Mouse (Mus musculus) erythroblast, embryonic 14.5 days (primary cell): Measurements from ENCODE around the gene 1810009J06Rik.

ENCODE experiments used
- GATA1 ChIP-seq: IDR thresholded peaks from 2 replicates; pipeline ENCODE4 v1.6.1; 2012; ENCODE audit warnings: low read length, inconsistent platforms, mixed read lengths
- TAL1 ChIP-seq: IDR thresholded peaks from 3 replicates; pipeline ENCODE4 v1.6.1; 2012; ENCODE audit warnings: low read length, inconsistent platforms, mixed read lengths

DNA sequence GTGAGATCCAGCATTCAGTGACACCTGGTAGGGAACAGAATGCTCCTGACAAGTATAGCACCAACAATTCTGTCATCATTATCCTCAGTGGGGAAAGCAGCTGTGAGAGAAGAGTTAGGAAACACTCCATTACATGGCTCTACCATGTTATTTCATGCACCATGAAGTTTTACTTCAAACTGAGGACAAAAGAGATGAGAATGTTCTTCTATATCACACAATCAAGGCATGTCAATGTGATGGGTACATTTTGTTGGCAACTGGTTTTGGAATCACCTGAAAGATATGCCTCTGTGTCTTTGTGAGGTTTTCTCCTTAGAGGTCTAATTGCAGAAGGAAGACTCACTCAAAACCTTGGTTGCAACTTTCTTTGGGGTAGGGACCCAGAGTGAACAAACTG lies 12.8 kb upstream of the 1810009J06Rik start, which contains the start of gene Gm4744:
- TF ChIP-seq GATA1 (no peak), TAL1 (no peak)
